Mouse (Mus musculus) frontal cortex, adult (tissue): Measurements from ENCODE around the gene Bcl7b.
A peak's percentile ranks its signal among the peaks of the same experiment; 100 is the strongest.

Source experiments
- ATAC-seq: cut with Nextera tagmentation; 2 replicates; pipeline ENCODE4 v1.9.2; 2017; ENCODE audit warnings: mild to moderate bottlenecking, moderate library complexity, mixed read lengths; ENCODE audit not compliant: low TSS enrichment

Gene Bcl7b

GRCm38 (mm10) chr5:135168063-135169062 is at the start of gene Bcl7b:
Bcl7b (plus strand) TSS chr5:135168283.
- peak; percentile 95 for ATAC-seq

GRCm38 (mm10) chr5:135118589-135119081 is 49.4 kb upstream of the Bcl7b start:
- ATAC-seq, result peak; percentile 57; the same call in 1 of the 2 replicates

- no peak for ATAC-seq
Measured at GRCm38 (mm10) chr5:135120753-135121152, 47.3 kb upstream of the Bcl7b start.

GRCm38 (mm10) chr5:135126121-135126520 is 42.0 kb upstream of the Bcl7b start:
- ATAC-seq, result no peak

- no peak for ATAC-seq
Measured at GRCm38 (mm10) chr5:135127669-135128068, 40.4 kb upstream of the Bcl7b start.

GRCm38 (mm10) chr5:135129747-135130146 is 38.3 kb upstream of the Bcl7b start:
- no peak for ATAC-seq

GRCm38 (mm10) chr5:135133736-135134405 is 34.2 kb upstream of the Bcl7b start:
- ATAC-seq, result peak; percentile 64

- no peak; the same call in 1 of the 2 replicates for ATAC-seq
Measured at GRCm38 (mm10) chr5:135134534-135134933, 33.5 kb upstream of the Bcl7b start.

- ATAC-seq, result no peak
Measured at GRCm38 (mm10) chr5:135139881-135140280, 28.2 kb upstream of the Bcl7b start.

- ATAC-seq, result no peak
Measured at GRCm38 (mm10) chr5:135144469-135144868, 23.6 kb upstream of the Bcl7b start.

- no peak for ATAC-seq
Measured at GRCm38 (mm10) chr5:135145532-135145931, 22.6 kb upstream of the Bcl7b start.

GRCm38 (mm10) chr5:135145955-135146354 is 22.1 kb upstream of the Bcl7b start:
- ATAC-seq, result no peak

- ATAC-seq, result no peak
Measured at GRCm38 (mm10) chr5:135148715-135149052, 19.4 kb upstream of the Bcl7b start.

- peak; percentile 94 for ATAC-seq
Measured at GRCm38 (mm10) chr5:135149053-135149819, 18.8 kb upstream of the Bcl7b start, which contains the start of gene Tbl2. Tbl2 (plus strand) TSS chr5:135149657.

GRCm38 (mm10) chr5:135149820-135150178 is 18.3 kb upstream of the Bcl7b start:
- no peak for ATAC-seq

GRCm38 (mm10) chr5:135156496-135156895 is 11.6 kb upstream of the Bcl7b start:
- no peak for ATAC-seq

GRCm38 (mm10) chr5:135161221-135161620 is 6.9 kb upstream of the Bcl7b start:
- peak; percentile 89; the same call in 1 of the 2 replicates for ATAC-seq

GRCm38 (mm10) chr5:135161650-135162049 is 6.4 kb upstream of the Bcl7b start:
- no peak for ATAC-seq

- ATAC-seq, result no peak
Measured at GRCm38 (mm10) chr5:135162361-135162760, 5.7 kb upstream of the Bcl7b start.

GRCm38 (mm10) chr5:135162821-135163220 is 5.3 kb upstream of the Bcl7b start:
- no peak for ATAC-seq

GRCm38 (mm10) chr5:135166909-135167308 is 1.2 kb upstream of the Bcl7b start:
- no peak for ATAC-seq

GRCm38 (mm10) chr5:135167469-135167868 is 614 bp upstream of the Bcl7b start:
- ATAC-seq, result no peak
